Mouse (Mus musculus): ENCODE data around the gene Foxo3.

The Foxo3 gene

GRCm38 (mm10) chr10:42275871-42276501 is 569 bp downstream of the Foxo3 start:
- no peak for DNase-seq (ENCODE audit: low read depth, low spot score)

GRCm38 (mm10) chr10:42275401-42275870 is 1.1 kb downstream of the Foxo3 start:
- peak; percentile 83 for DNase-seq (ENCODE audit: low read depth, low spot score)

GRCm38 (mm10) chr10:42274712-42275400 is 1.7 kb downstream of the Foxo3 start:
- peak; percentile 53 for DNase-seq (ENCODE audit: low read depth, low spot score)

GRCm38 (mm10) chr10:42273760-42274691 is 2.5 kb downstream of the Foxo3 start:
- peak; percentile 78 for DNase-seq (ENCODE audit: low read depth, low spot score)

GRCm38 (mm10) chr10:42273403-42273759 is 3.2 kb downstream of the Foxo3 start:
- DNase-seq (ENCODE audit: low read depth, low spot score): no peak

GRCm38 (mm10) chr10:42271454-42272230 is 4.9 kb downstream of the Foxo3 start:
- DNase-seq (ENCODE audit: low read depth, low spot score): no peak

- DNase-seq (ENCODE audit: low read depth, low spot score): peak; percentile 58
Measured at GRCm38 (mm10) chr10:42270277-42271083, 6.1 kb downstream of the Foxo3 start.

GRCm38 (mm10) chr10:42269281-42270025 is 7.1 kb downstream of the Foxo3 start:
- DNase-seq (ENCODE audit: low read depth, low spot score): peak; percentile 88

GRCm38 (mm10) chr10:42267811-42268545 is 8.6 kb downstream of the Foxo3 start:
- DNase-seq (ENCODE audit: low read depth, low spot score): no peak

GRCm38 (mm10) chr10:42265021-42265689 is 11.4 kb downstream of the Foxo3 start:
- no peak for DNase-seq (ENCODE audit: low read depth, low spot score)

- DNase-seq (ENCODE audit: low read depth, low spot score): no peak
Measured at GRCm38 (mm10) chr10:42264195-42264594, 12.4 kb downstream of the Foxo3 start.

GRCm38 (mm10) chr10:42263701-42264100 is 12.9 kb downstream of the Foxo3 start:
- DNase-seq (ENCODE audit: low read depth, low spot score): no peak

GRCm38 (mm10) chr10:42262061-42262460 is 14.5 kb downstream of the Foxo3 start:
- DNase-seq (ENCODE audit: low read depth, low spot score): no peak

GRCm38 (mm10) chr10:42261103-42261502 is 15.5 kb downstream of the Foxo3 start:
- no peak for DNase-seq (ENCODE audit: low read depth, low spot score)

- DNase-seq (ENCODE audit: low read depth, low spot score): no peak
Measured at GRCm38 (mm10) chr10:42260523-42260922, 16.0 kb downstream of the Foxo3 start.

GRCm38 (mm10) chr10:42259602-42260001 is 17.0 kb downstream of the Foxo3 start:
- no peak for DNase-seq (ENCODE audit: low read depth, low spot score)

GRCm38 (mm10) chr10:42257985-42258384 is 18.6 kb downstream of the Foxo3 start:
- no peak for DNase-seq (ENCODE audit: low read depth, low spot score)

GRCm38 (mm10) chr10:42254788-42255187 is 21.8 kb downstream of the Foxo3 start:
- DNase-seq (ENCODE audit: low read depth, low spot score): no peak

Measured in CD4-positive, CD25-positive, alpha-beta regulatory T cell, adult 2 months (primary cell).